Mouse (Mus musculus) small intestine, adult 2 months (tissue): ENCODE data around the gene Tmcc3.

Experiments
- CTCF ChIP-seq: fragments of 200-500 bp; IDR thresholded peaks from 2 replicates; pipeline ENCODE4 v1.5.1; 2012; ENCODE audit warnings: low read depth, mild to moderate bottlenecking, control low read depth, inconsistent platforms, low read length, moderate library complexity, mixed read lengths; ENCODE audit not compliant: insufficient replicate concordance, insufficient read length; ENCODE audit errors: extremely low read depth
- POLR2A ChIP-seq: fragments of 200-500 bp; IDR thresholded peaks from 2 replicates; pipeline ENCODE4 v1.6.1; 2012; ENCODE audit warnings: low read depth, mild to moderate bottlenecking, control low read depth, inconsistent platforms, low read length, moderate library complexity

DNA sequence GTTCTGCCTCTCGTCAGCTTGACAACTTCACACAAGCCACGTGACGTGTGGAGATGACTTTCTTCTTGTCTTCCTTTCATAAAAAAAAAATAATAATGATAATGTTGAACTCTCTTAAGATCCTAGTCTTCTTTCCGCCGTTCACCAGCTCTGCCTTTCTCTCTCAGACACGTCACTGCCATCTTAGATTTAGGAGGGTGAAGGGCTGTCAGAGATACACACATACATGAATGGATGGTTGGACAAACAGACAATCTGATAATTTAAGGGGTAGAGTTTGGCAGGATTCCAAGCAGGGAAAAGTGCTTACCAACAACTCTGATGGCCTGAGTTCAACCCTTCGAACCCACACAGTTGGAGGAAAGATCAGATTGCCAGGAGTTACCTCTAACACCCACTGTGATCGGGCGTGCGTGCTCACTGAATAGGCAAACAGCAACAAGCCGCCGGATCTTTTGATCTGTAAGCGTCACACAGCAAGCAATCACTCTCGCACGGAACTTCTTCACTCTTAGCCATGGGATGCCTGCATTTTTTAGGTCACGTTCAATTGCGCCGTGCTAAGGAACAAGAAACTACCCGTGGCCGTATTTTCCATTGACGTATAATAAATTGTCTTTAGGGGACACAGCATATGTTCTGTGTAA, 254.6 kb downstream of the Tmcc3 start:
- TF ChIP-seq POLR2A (no peak), CTCF (no peak)
